ENCODE assay signal across 28 mouse cellular contexts in the genomic region with DNA sequence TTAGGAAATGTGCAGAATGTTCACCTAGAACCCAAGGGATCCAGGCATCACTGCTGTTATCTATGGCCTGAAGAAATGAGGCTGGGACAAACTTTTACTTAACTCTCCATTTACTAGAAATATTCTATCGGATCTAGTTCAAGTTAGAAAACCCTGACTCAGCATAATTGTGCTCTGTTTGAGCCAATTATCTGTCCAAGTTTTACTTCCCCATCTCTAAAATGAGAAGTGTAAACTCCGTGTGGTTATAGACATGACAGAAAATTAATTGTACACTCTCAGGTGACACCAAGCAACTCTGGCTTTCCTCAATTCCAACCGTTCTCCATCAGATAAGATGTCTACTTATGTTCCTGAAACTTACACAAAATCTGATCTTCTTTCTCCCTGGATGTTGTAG.
"Had no signal": no experiment of that assay in that cellular context is flagged by ENCODE, and none has a peak within 500 bp of the region (broad histone marks: within the 10 kb centered on the region; RNA-seq: fewer than 3 reads in every experiment).

No protein-coding gene starts in this region.

- H3K36me3 ChIP-seq: heart, embryonic 13.5 days; heart, embryonic 15.5 days; hindbrain, embryonic 10.5 days; hindbrain, embryonic 12.5 days; intestine, embryonic 15.5 days; kidney, embryonic 15.5 days; limb, embryonic 10.5 days; limb, embryonic 12.5 days; liver, embryonic 13.5 days; liver, embryonic 15.5 days had no signal

- H3K9ac ChIP-seq: heart, embryonic 13.5 days; heart, embryonic 15.5 days; hindbrain, embryonic 12.5 days; hindbrain, embryonic 14.5 days; intestine, embryonic 15.5 days; kidney, embryonic 15.5 days; limb, embryonic 12.5 days; liver, embryonic 13.5 days; liver, embryonic 15.5 days had no signal

- ATAC-seq: hindbrain, embryonic 16.5 days; inflammation-experienced regulatory T-cells, adult 6 months; intestine, embryonic 15.5 days; intestine, postnatal 0 days had no signal

- DNase-seq: gastrocnemius, postnatal 14 days; gastrocnemius, postnatal 36 days; heart, adult 2 months; heart, postnatal 14 days; heart, postnatal 36 days; kidney, adult 2 months; kidney, adult 9 months; kidney, postnatal 14 days; kidney, postnatal 36 days; layer of hippocampus, adult 9-11 months; layer of hippocampus, postnatal 36 days; liver; liver, embryonic 13.5 days had no signal

- H3K9me3 ChIP-seq: heart, embryonic 13.5 days; heart, embryonic 15.5 days; hindbrain, embryonic 10.5 days; hindbrain, embryonic 12.5 days; intestine, embryonic 15.5 days; kidney, embryonic 15.5 days; limb, embryonic 10.5 days; limb, embryonic 12.5 days; liver, embryonic 13.5 days; liver, embryonic 15.5 days had no signal

- H3K27ac ChIP-seq: heart, adult 2 months; heart, embryonic 13.5 days; heart, embryonic 15.5 days; hindbrain, embryonic 10.5 days; hindbrain, embryonic 12.5 days; hindbrain, embryonic 14.5 days; intestine, embryonic 15.5 days; kidney, embryonic 15.5 days; kidney, postnatal 0 days; left cerebral cortex, adult 2 months; limb, embryonic 10.5 days; limb, embryonic 12.5 days; liver, embryonic 13.5 days; liver, embryonic 15.5 days had no signal

- H3K4me1 ChIP-seq: heart, embryonic 15.5 days; intestine, embryonic 15.5 days; kidney, embryonic 15.5 days; liver, embryonic 13.5 days; liver, embryonic 15.5 days had no signal

- H3K4me3 ChIP-seq: heart, adult 2 months; heart, embryonic 13.5 days; heart, embryonic 15.5 days; hindbrain, embryonic 10.5 days; hindbrain, embryonic 12.5 days; intestine, embryonic 15.5 days; kidney, embryonic 15.5 days; left cerebral cortex, adult 2 months; limb, embryonic 10.5 days; limb, embryonic 12.5 days; liver, embryonic 13.5 days; liver, embryonic 15.5 days had no signal
